Mouse (Mus musculus) lung, postnatal 14 days (tissue): ENCODE data around the gene Ccdc32.
A peak's percentile ranks its signal among the peaks of the same experiment; 100 is the strongest.

Experiments
- DNase-seq: peaks from one replicate; pipeline ENCODE4 v3.0.0; 2021

The Ccdc32 gene

GRCm38 (mm10) chr2:119014989-119015388, 14.2 kb downstream of the Ccdc32 start:
- DNase-seq, result no peak

- no peak for DNase-seq
Measured at GRCm38 (mm10) chr2:119009376-119009775, 19.8 kb downstream of the Ccdc32 start.

GRCm38 (mm10) chr2:119006886-119007285, 22.3 kb downstream of the Ccdc32 start:
- no peak for DNase-seq

- DNase-seq, result no peak
Measured at GRCm38 (mm10) chr2:118999025-118999639, 30.1 kb downstream of the Ccdc32 start.

GRCm38 (mm10) chr2:118998115-118998866, 30.9 kb downstream of the Ccdc32 start:
- DNase-seq, result no peak

GRCm38 (mm10) chr2:118996798-118997105, 32.4 kb downstream of the Ccdc32 start:
- no peak for DNase-seq

- no peak for DNase-seq
Measured at GRCm38 (mm10) chr2:118995919-118996797, 33.0 kb downstream of the Ccdc32 start.

- no peak for DNase-seq
Measured at GRCm38 (mm10) chr2:118995490-118995889, 33.7 kb downstream of the Ccdc32 start.

GRCm38 (mm10) chr2:118983812-118984211, 45.4 kb downstream of the Ccdc32 start:
- no peak for DNase-seq

- no peak for DNase-seq
Measured at GRCm38 (mm10) chr2:118980841-118981240, 48.4 kb downstream of the Ccdc32 start.

GRCm38 (mm10) chr2:118978064-118978463, 51.1 kb downstream of the Ccdc32 start:
- no peak for DNase-seq

GRCm38 (mm10) chr2:118976941-118977340, 52.3 kb downstream of the Ccdc32 start:
- DNase-seq, result no peak

GRCm38 (mm10) chr2:118976282-118976929, 52.8 kb downstream of the Ccdc32 start:
- DNase-seq, result peak; percentile 91

- peak; percentile 7 for DNase-seq
Measured at GRCm38 (mm10) chr2:118975855-118976254, 53.3 kb downstream of the Ccdc32 start.

- DNase-seq, result peak; percentile 87
Measured at GRCm38 (mm10) chr2:118972687-118973376, 56.4 kb downstream of the Ccdc32 start.

GRCm38 (mm10) chr2:118972048-118972447, 57.1 kb downstream of the Ccdc32 start:
- DNase-seq, result no peak

- no peak for DNase-seq
Measured at GRCm38 (mm10) chr2:118969585-118970147, 59.5 kb downstream of the Ccdc32 start.
